Mouse (Mus musculus): ENCODE data around the gene Fignl1.

Fignl1 gene

DNA sequence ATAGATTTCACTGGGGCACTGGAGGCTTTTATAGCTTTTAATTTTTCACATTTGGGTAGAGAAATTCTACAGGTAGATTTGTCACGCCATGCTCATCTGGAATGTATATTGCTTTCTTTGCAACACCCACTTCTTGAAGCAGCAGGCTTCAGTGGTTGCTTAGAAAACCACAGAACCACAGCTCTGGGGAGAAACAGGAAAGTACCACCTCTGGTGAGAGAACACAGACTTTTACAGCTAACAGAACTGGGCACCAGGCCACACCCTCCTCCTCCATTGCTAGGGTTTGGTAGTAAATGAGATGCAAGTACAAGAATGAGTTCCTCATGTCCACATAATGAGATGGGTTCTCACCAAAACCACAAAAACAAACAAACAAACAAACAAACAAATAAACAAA, 42.7 kb downstream of the Fignl1 start:
- DNase-seq (ENCODE audit: low spot score in 2 of 2) = peak; percentile 85

DNA sequence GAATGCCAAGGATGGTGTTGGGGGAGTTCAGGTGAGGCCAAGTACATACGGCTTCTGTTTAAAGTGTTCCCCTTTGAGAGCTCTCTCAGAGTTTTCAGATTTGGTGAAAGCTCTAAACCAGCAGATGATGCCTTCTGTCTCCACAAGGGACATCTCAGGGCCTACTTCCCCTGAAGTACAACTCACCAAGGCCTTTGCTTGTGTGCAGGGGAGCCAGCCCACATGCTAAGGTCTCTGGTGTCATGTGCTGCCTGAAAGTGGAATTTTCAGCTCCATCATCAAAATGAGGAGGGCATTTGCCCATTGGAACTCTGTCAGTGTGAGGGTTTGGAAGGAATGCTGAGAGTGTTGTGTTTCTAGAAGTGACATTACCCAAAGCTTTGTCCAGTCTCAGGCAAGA, 43.3 kb downstream of the Fignl1 start:
- DNase-seq (ENCODE audit: low spot score in 2 of 2) = no peak

- peak; percentile 46 to 60 for DNase-seq (ENCODE audit: low spot score in 2 of 2)
These were observed 45.5 kb downstream of the Fignl1 start for GRCm38 (mm10) chr11:11763211-11763666.

GRCm38 (mm10) chr11:11758883-11759282, 49.9 kb downstream of the Fignl1 start:
- no peak for DNase-seq (ENCODE audit: low spot score in 2 of 2)

- DNase-seq (ENCODE audit: low spot score in 2 of 2) = no peak
These were observed 50.6 kb downstream of the Fignl1 start for GRCm38 (mm10) chr11:11758121-11758520.

DNA sequence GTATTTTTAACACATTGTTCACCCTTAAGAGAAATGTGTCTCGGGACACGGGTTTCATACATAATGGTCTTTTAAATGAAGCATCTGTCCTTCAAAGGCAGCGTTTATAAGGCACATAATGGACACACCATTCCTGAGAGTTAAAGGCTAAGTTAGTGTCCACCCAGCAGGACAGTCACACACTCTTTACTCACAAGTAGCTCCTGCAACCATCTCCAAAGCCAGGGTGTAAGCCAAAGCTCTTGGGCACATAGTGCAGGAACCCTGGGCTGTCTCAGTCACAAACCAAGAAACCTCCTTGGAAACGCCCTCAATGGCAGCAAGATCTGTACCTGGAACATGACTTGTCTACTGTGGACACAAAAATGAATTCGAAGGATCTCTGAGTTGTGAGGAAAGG, 55.9 kb downstream of the Fignl1 start:
- no peak for DNase-seq (ENCODE audit: low spot score in 2 of 2)

DNA sequence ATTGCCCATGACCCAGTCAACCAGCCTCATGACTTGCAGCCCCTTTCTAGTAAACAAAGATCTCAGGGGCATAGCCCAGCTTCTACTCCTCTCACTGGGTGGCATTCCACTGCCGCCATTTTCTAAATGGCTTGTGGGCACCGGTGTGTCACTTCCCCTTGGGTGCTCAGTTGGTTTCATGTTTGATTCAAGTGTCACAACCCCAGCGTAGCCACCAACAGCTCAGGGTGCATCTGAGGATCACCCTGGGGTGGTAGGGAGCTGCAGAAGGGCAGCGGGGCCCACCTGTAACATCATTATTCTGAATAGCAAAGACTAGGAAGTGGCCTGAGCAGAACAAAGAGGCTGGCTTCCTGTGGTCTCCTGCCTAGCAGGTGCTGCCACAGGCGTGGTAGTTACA, 57.7 kb downstream of the Fignl1 start:
- DNase-seq (ENCODE audit: low spot score in 2 of 2) = peak; percentile 66 to 68

DNA sequence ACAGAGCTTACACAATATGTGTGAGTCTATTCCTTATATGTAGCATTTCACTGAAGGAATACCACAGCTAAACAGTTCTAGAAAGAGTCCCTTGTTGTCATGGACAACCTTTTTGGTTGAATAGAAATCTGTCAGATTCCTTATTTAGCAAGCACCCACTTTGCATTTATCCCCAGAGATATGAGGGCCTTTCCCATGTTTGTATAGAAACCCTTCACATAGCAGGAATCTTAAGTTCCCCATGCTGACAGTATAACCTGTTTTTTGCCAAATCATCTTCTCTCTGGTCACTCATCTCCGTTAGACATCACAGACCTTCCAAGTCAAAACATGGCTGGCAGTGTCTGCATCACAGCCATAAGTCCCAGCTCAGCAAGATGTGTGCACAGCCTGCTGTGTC, 64.5 kb downstream of the Fignl1 start:
- no peak for DNase-seq (ENCODE audit: low spot score in 2 of 2)

DNA sequence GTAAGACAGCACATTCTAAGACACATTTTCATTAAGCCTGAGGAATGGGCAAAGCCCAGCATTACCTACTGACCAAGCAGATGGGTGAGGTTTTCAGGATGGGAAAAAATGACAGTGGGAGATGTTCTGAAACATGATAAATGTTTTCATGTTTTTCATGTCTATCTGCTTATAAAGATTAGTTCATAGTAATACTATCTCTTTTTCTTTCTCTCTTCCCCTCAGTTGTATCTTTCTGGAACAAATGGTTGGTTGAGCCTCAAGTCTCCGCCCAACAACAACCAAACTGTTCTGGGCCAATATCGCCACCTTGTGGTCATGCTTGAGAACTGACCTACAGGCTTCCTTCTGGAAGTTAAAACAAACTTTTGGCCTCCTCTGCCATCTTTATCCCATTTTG, 66.1 kb downstream of the Fignl1 start:
- peak; percentile 71 to 81 for DNase-seq (ENCODE audit: low spot score in 2 of 2)

GRCm38 (mm10) chr11:11741574-11741973, 67.2 kb downstream of the Fignl1 start:
- peak in 1 of 2 experiments; percentile 36 for DNase-seq (ENCODE audit: low spot score in 2 of 2)

GRCm38 (mm10) chr11:11740603-11741002, 68.2 kb downstream of the Fignl1 start:
- no peak for DNase-seq (ENCODE audit: low spot score in 2 of 2)

GRCm38 (mm10) chr11:11739054-11739453, 69.7 kb downstream of the Fignl1 start:
- DNase-seq (ENCODE audit: low spot score in 2 of 2) = no peak

GRCm38 (mm10) chr11:11737562-11737961, 71.2 kb downstream of the Fignl1 start:
- no peak for DNase-seq (ENCODE audit: low spot score in 2 of 2)

Measured in natural killer cell, adult 2 months (primary cell).